Mouse (Mus musculus) liver, embryonic 13.5 days (tissue): ENCODE results near the gene Gm8897. TPM values are rescaled to one million over a fixed set of nuclear protein-coding genes. Genes with fewer than 3 reads are reported as not detected.
"Not testable (repeated sequence)": the region's sequence is repeated elsewhere in the genome, so short reads cannot be mapped to it uniquely, and the experiment has no call there.

Experiments used
- ATAC-seq: fragments of 200-750 bp; cut with Nextera tagmentation; 2 replicates; pipeline ENCODE4 v1.8.0; 2017; ENCODE audit warnings: low read depth, mild to moderate bottlenecking, moderate number of reproducible peaks, moderate library complexity
- DNase-seq: peaks from one replicate; pipeline ENCODE4 v3.0.0; 2022
- H3K27ac ChIP-seq: fragments of 300-500 bp; sonication (generic); 2 replicates; pipeline ENCODE4 v1.5.1; 2015; ENCODE audit warnings: moderate library complexity, mild to moderate bottlenecking, inconsistent platforms
- H3K27me3 ChIP-seq: fragments of 300-500 bp; sonication (generic); 2 replicates; pipeline ENCODE4 v1.6.1; 2015; ENCODE audit warnings: mild to moderate bottlenecking, inconsistent platforms
- H3K36me3 ChIP-seq: fragments of 300-500 bp; sonication (generic); 2 replicates; pipeline ENCODE4 v1.6.1; 2015; ENCODE audit warnings: mild to moderate bottlenecking, inconsistent platforms
- H3K4me1 ChIP-seq: fragments of 300-500 bp; sonication (generic); replicated peaks from 2 replicates; pipeline ENCODE4 v1.6.1; 2015; ENCODE audit warnings: inconsistent platforms
- H3K4me2 ChIP-seq: fragments of 300-500 bp; sonication (generic); 2 replicates; pipeline ENCODE4 v1.6.1; 2015; ENCODE audit warnings: inconsistent platforms, mild to moderate bottlenecking, moderate library complexity
- H3K4me3 ChIP-seq: fragments of 300-500 bp; sonication (generic); replicated peaks from 2 replicates; pipeline ENCODE4 v1.5.1; 2015; ENCODE audit warnings: mild to moderate bottlenecking, inconsistent platforms
- H3K9ac ChIP-seq: fragments of 300-500 bp; sonication (generic); 2 replicates; pipeline ENCODE4 v1.6.1; 2015; ENCODE audit warnings: mild to moderate bottlenecking, inconsistent platforms
- H3K9me3 ChIP-seq: fragments of 300-500 bp; sonication (generic); replicated peaks from 2 replicates; pipeline ENCODE4 v1.6.1; 2016; ENCODE audit warnings: inconsistent platforms
- WGBS: fragments of 180-500 bp; shearing (Covaris S2); methylation state at CpG from one replicate; pipeline ENCODE4 v1.1.7; 2015; ENCODE audit not compliant: insufficient replicate concordance; 5-methylcytosine and 5-hydroxymethylcytosine counted together
- polyA plus RNA-seq: library from polyadenylated mRNA; unstranded; fragments of >200 nt; fragmentation: Nextera tagmentation; extraction: Ambion mirVana; gene quantifications from 2 replicates; pipeline ENCODE4 v1.2.1, GENCODE M21; 2015

The Gm8897 gene
- not detected in 2 replicates for polyA plus RNA-seq

- not testable (repeated sequence) for H3K9me3 ChIP-seq, H3K36me3 ChIP-seq, H3K9ac ChIP-seq, H3K27ac ChIP-seq, DNase-seq, H3K4me3 ChIP-seq, H3K4me1 ChIP-seq, ATAC-seq, H3K27me3 ChIP-seq, H3K4me2 ChIP-seq
- WGBS, result 38% methylated on average over 2 of the region's 2 CpGs
Observed at GRCm38 (mm10) chr5:11416118-11416517, at the start of gene Gm8897. Gene Gm8897, plus strand, starts transcription at chr5:11416418.

GRCm38 (mm10) chr5:11416691-11417090, 473 bp downstream of the Gm8897 start:
- H3K27me3 ChIP-seq, ATAC-seq, H3K36me3 ChIP-seq, DNase-seq, H3K27ac ChIP-seq, H3K4me2 ChIP-seq, H3K4me3 ChIP-seq, H3K9me3 ChIP-seq, H3K4me1 ChIP-seq, H3K9ac ChIP-seq: not testable (repeated sequence)
- WGBS, result 42% methylated on average over 1 of the region's 1 CpGs

Other genes with a start within 250 kb of the Gm8897 start
- not detected in 2 replicates for gene Gm5861, start 233.3 kb upstream of the Gm8897 start, polyA plus RNA-seq
- not detected in 2 replicates for gene Gm8890, start 160.4 kb upstream of the Gm8897 start, polyA plus RNA-seq
- not detected in 2 replicates for gene Speer1, start 74.9 kb upstream of the Gm8897 start, polyA plus RNA-seq
- gene Gm8906, start 86.3 kb downstream of the Gm8897 start, polyA plus RNA-seq, result not detected in 2 replicates
- not detected in 2 replicates for gene Gm6460, start 178.5 kb downstream of the Gm8897 start, polyA plus RNA-seq